Mouse (Mus musculus) ES-E14 (cell line): ENCODE measurements around the gene Cuedc1. TPM values are rescaled to one million over a fixed set of nuclear protein-coding genes. Genes with fewer than 3 reads are reported as not detected.

Experiments
- DNase-seq: peaks from one replicate; pipeline ENCODE4 v3.0.0-alpha.2; 2013; ENCODE audit warnings: low read depth, low spot score
- H3K27ac ChIP-seq: 2 replicates; pipeline ENCODE4 v1.5.1; 2012; ENCODE audit warnings: low read depth, mild to moderate bottlenecking, low read length, moderate library complexity, mixed read lengths; ENCODE audit not compliant: poor library complexity, insufficient read depth, severe bottlenecking
- H3K36me3 ChIP-seq: 2 replicates; pipeline ENCODE4 v1.6.1; 2012; ENCODE audit warnings: mild to moderate bottlenecking, low read length, moderate library complexity, mixed read lengths; ENCODE audit not compliant: control insufficient read depth, poor library complexity, insufficient read depth, severe bottlenecking
- H3K4me1 ChIP-seq, 2 experiments: fragments of 150-350 bp in 1 of 2; sonication (generic) in 1 of 2; 2 replicates each; pipeline ENCODE4 v1.6.1; 2012; ENCODE audit warnings: low read length in 2 of 2, mild to moderate bottlenecking in 1 of 2, mixed read lengths in 1 of 2; ENCODE audit not compliant: control insufficient read depth in 2 of 2, insufficient read depth in 2 of 2, poor library complexity in 1 of 2
- H3K4me3 ChIP-seq, 2 experiments: fragments of 150-350 bp in 1 of 2; sonication (generic) in 1 of 2; 2 replicates each; pipeline ENCODE4 v1.5.1; 2012; ENCODE audit warnings: low read length in 2 of 2, low read depth in 1 of 2, mild to moderate bottlenecking in 1 of 2, mixed read lengths in 1 of 2; ENCODE audit not compliant: insufficient read depth in 1 of 2, poor library complexity in 1 of 2, severe bottlenecking in 1 of 2
- H3K9ac ChIP-seq: 2 replicates; pipeline ENCODE4 v1.6.1; 2012; ENCODE audit warnings: low read depth, mild to moderate bottlenecking, low read length, mixed read lengths; ENCODE audit not compliant: poor library complexity, insufficient read depth, severe bottlenecking
- H3K9me3 ChIP-seq: fragments of 150-350 bp; sonication (generic); 2 replicates; pipeline ENCODE4 v1.6.1; 2012; ENCODE audit warnings: low read depth, mild to moderate bottlenecking, low read length; ENCODE audit not compliant: control insufficient read depth, insufficient read depth
- CHD2 ChIP-seq: IDR thresholded peaks from 2 replicates; pipeline ENCODE4 v1.6.1; 2014; ENCODE audit warnings: mild to moderate bottlenecking, low read depth, low read length, inconsistent platforms
- HCFC1 ChIP-seq: IDR thresholded peaks from 2 replicates; pipeline ENCODE4 v1.6.1; 2012; ENCODE audit warnings: low read length, inconsistent platforms, borderline replicate concordance; ENCODE audit not compliant: insufficient read depth
- MAFK ChIP-seq: IDR thresholded peaks from 2 replicates; pipeline ENCODE4 v1.6.1; 2014; ENCODE audit warnings: mild to moderate bottlenecking, low read depth, low read length, inconsistent platforms; ENCODE audit not compliant: insufficient read depth
- ZC3H11A ChIP-seq: IDR thresholded peaks from 2 replicates; pipeline ENCODE4 v1.6.1; 2012; ENCODE audit warnings: low read depth, mild to moderate bottlenecking, inconsistent platforms, low read length, borderline replicate concordance
- ZNF384 ChIP-seq: IDR thresholded peaks from 2 replicates; pipeline ENCODE4 v1.6.1; 2012; ENCODE audit warnings: low read depth, low read length, inconsistent platforms
- in situ Hi-C, 2 experiments: fragments of 600-800 bp; cut with MboI; formaldehyde crosslinking; loops; one replicate each; pipeline ENCODE4 v1.15.1; 2025; ENCODE audit warnings: low sequenced_read_pairs in 2 of 2, inconsistent platforms in 1 of 2; ENCODE audit not compliant: unreplicated experiment in 2 of 2
- total RNA-seq: library from RNA; depleted of rRNA; stranded (reverse); fragments of 300-350 nt; gene quantifications from 2 replicates; pipeline ENCODE4 v1.2.3, GENCODE M21; 2012

The Cuedc1 gene
- total RNA-seq, 1 experiment: 8.7 TPM

DNA sequence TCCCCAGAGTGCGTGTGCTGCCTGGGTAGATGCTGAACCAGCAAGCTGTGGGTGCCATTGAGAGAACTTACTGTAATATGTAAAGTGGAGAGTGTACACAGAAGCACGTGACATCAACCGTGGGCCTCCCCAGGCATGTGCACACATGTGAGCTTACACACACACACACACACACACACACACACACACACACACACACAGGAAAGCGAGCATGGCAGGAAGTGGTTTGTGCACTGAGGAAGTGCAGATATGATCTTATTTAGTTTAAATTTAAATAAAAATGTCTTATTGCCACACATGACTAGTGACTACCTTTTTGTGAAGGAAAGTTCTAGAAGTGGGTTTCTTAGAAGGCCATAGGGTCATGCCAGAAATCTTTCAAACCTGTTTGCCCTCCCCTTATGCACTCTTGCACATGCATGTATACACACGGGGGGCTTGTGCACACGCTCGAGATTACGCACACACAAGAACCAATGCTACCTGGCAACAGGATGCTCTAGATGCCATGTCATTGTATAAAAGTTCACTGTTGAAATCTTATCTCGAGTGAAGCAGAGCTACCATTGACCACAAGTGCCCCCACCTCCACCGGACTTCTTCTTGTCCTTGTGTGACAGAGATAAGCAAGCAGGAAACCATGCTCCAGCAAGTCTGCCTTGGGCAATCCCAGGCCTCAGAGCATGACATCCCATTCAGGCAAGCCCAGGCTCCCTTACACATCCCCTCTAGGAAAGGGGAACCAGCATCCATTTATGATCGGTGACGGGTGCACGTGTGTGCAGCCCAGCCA lies 47.6 kb downstream of the Cuedc1 start:
- Histone ChIP-seq H3K9me3 (no peaks in the 10 kb centered on the region), H3K27ac (no peak overlapping the region), H3K9ac (no peak overlapping the region), H3K4me1 (peaks cover 0 to 19% of the 10 kb centered on the region in 2 experiments; a peak in 3 of 4 replicates), H3K36me3 (no peaks in the 10 kb centered on the region), H3K4me3 (no peak overlapping the region)
- TF ChIP-seq ZNF384: no peak
- DNase-seq: no peak
- in situ Hi-C loops: no loop called here

DNA sequence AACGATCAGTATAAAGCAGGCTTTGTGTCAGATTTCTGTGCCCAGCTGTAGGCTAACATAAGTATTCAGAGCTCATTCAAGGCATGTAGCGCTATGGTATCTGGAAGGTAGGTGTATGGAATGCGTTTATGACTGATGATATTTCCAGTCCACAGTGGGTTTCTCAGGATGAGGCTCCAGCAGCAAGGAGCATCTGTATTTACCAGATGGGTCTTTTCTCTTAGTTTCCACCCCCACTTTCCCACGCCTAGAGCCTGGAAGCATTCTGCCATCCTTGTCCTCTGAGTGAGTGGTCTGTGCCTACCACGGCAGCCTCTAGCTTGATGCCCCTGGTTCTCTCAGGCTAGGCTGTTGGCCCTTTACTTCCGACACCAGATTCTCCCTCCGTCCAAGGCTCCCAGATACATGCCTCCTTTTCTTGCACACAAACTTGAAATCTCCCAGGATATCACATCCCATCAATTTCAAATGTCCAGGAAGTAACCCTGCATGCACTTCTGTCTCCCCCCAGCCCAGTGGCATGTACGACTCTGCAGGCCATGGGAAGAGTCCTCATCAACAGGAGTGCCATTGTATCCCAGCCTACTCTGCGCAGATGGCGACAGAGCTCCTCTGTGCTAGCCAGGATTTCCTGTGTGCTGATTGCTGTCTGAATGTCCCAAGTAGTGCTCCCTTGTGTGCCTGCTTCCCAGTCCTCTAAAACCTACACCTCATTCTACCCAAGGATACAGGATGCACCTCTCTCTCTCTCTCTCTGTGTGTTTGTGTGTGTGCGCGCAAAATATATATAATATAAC lies 48.6 kb downstream of the Cuedc1 start:
- Histone ChIP-seq H3K9me3 (no peaks in the 10 kb centered on the region), H3K27ac (no peak overlapping the region), H3K9ac (no peak overlapping the region), H3K4me3 (no peak overlapping the region), H3K4me1 (peaks cover under 1 to 17% of the 10 kb centered on the region in 2 experiments; a peak in 2 of 4 replicates), H3K36me3 (no peaks in the 10 kb centered on the region)
- TF ChIP-seq CHD2: no peak
- TF ChIP-seq ZNF384: no peak
- no peak for TF ChIP-seq HCFC1
- no peak for TF ChIP-seq ZC3H11A
- no peak for TF ChIP-seq MAFK
- no peak for DNase-seq
- in situ Hi-C loops: no loop called here

- in situ Hi-C loops: no loop called here
- no peak for TF ChIP-seq CHD2
- no peak for TF ChIP-seq HCFC1
- TF ChIP-seq ZC3H11A: no peak
- no peak for TF ChIP-seq MAFK
- TF ChIP-seq ZNF384: no peak
- H3K9me3 ChIP-seq: no peaks in the 10 kb centered on the region
- H3K9ac ChIP-seq: no peak overlapping the region
- peaks cover 2 to 16% of the 10 kb centered on the region in 2 experiments; a peak in 2 of 4 replicates for H3K4me1 ChIP-seq
- H3K27ac ChIP-seq: no peak overlapping the region
- H3K4me3 ChIP-seq: no peak overlapping the region
- DNase-seq: no peak
- no peaks in the 10 kb centered on the region for H3K36me3 ChIP-seq
Measured at GRCm38 (mm10) chr11:88147388-88147787, 49.5 kb downstream of the Cuedc1 start.

DNA sequence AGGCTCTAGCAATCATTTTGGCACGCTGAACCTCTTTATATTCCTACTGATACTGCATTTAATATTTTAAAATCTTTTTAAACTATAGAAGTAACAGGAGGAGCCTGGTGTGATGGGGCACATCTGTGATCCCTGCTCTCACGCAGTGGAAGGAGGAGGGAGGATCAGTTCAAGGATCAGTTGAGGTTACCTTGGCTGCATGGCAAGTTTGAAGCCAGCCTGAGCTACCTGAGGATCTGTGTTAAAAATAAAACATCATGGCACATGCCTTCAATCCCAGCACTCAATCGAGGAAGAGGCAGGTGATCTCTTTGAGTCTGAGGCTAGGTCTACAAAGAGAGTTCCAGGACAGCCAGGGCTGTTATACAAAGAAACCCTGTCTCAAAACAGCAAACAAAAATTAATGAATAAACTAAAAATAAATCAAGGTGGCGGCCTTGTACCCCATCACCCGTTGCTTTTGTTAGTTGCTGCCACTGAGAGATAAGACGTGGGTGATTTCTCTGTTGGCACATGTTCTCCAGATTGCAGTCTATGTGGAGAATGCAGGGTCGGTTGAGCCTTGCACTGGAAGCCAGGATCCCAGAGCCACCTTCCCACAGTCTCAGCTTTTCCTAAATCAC lies 50.3 kb downstream of the Cuedc1 start:
- Histone ChIP-seq H3K27ac (no peak overlapping the region), H3K9me3 (no peaks in the 10 kb centered on the region), H3K4me3 (no peak overlapping the region), H3K9ac (no peak overlapping the region), H3K36me3 (no peaks in the 10 kb centered on the region), H3K4me1 (peaks cover 2 to 14% of the 10 kb centered on the region in 2 experiments; a peak in 2 of 4 replicates)
- DNase-seq: no peak
- TF ChIP-seq CHD2 (no peak), ZC3H11A (no peak), ZNF384 (no peak), HCFC1 (no peak), MAFK (no peak)
- in situ Hi-C loops: no loop called here
